Mouse (Mus musculus): ENCODE measurements around the gene Rims1. TPM values are rescaled to one million over a fixed set of nuclear protein-coding genes. Genes with fewer than 3 reads are reported as not detected.

The Rims1 gene
- 7.6 and 8.6 TPM in 2 replicates for polyA plus RNA-seq (2015; fragmentation: Nextera tagmentation; extraction: Ambion mirVana)

GRCm38 (mm10) chr1:22805726-22806625 lies at the start of gene Rims1:
Gene Rims1, minus strand, starts transcription at chr1:22805994.
- Histone ChIP-seq H3K4me2 (replicated peaks) (peak within 1 kb of the TSS; percentile 94), H3K9me3 (no peaks in the 10 kb centered on the region), H3K4me3 (replicated peaks) (peak within 1 kb of the TSS; percentile 68), H3K4me1 (replicated peaks) (peaks cover 5% of the 10 kb centered on the region; the same call in 1 of the 2 replicates), H3K36me3 (no peaks in the 10 kb centered on the region), H3K27ac (0 out of 2 replicates have a peak within 1 kb of the TSS, but pooled peaks have one; percentile 9), H3K27me3 (replicated peaks) (0 out of 2 replicates have a peak, but pooled peaks cover 4% of the 10 kb centered on the region), H3K9ac (peak within 1 kb of the TSS; percentile 61)
- ATAC-seq = peak; percentile 96
- under 1% methylated on average over 75 of the region's 76 CpGs for WGBS

GRCm38 (mm10) chr1:22806626-22807096 lies 867 bp upstream of the Rims1 start:
- no peak overlapping the region for H3K9ac ChIP-seq
- no peaks in the 10 kb centered on the region for H3K36me3 ChIP-seq
- peak overlapping the region; percentile 94 for H3K4me2 ChIP-seq (replicated peaks)
- H3K27ac ChIP-seq = no peak overlapping the region
- H3K9me3 ChIP-seq = no peaks in the 10 kb centered on the region
- 28% methylated on average over 8 of the region's 8 CpGs for WGBS
- peak overlapping the region; percentile 68 for H3K4me3 ChIP-seq (replicated peaks)
- ATAC-seq = no peak
- peaks cover 5% of the 10 kb centered on the region; the same call in 1 of the 2 replicates for H3K4me1 ChIP-seq (replicated peaks)
- H3K27me3 ChIP-seq (replicated peaks) = 0 out of 2 replicates have a peak, but pooled peaks cover 4% of the 10 kb centered on the region

GRCm38 (mm10) chr1:22805025-22805725 lies 619 bp downstream of the Rims1 start:
- peak overlapping the region; percentile 94 for H3K4me2 ChIP-seq (replicated peaks)
- WGBS = 8% methylated on average over 15 of the region's 15 CpGs
- H3K27me3 ChIP-seq (replicated peaks) = 0 out of 2 replicates have a peak, but pooled peaks cover 4% of the 10 kb centered on the region
- H3K27ac ChIP-seq = 0 out of 2 replicates have a peak overlapping the region, but pooled peaks have one; percentile 9
- peaks cover 5% of the 10 kb centered on the region; the same call in 1 of the 2 replicates for H3K4me1 ChIP-seq (replicated peaks)
- H3K9me3 ChIP-seq = no peaks in the 10 kb centered on the region
- H3K36me3 ChIP-seq = no peaks in the 10 kb centered on the region
- peak overlapping the region; percentile 61 for H3K9ac ChIP-seq
- ATAC-seq = peak; percentile 61
- peak overlapping the region; percentile 68 for H3K4me3 ChIP-seq (replicated peaks)

- no peak overlapping the region for H3K4me2 ChIP-seq (replicated peaks)
These were observed 1.5 kb downstream of the Rims1 start for GRCm38 (mm10) chr1:22804148-22804885.

GRCm38 (mm10) chr1:22803471-22803870 lies 2.3 kb downstream of the Rims1 start:
- WGBS = 75% methylated on average over 2 of the region's 2 CpGs
- ATAC-seq = no peak
- Histone ChIP-seq H3K27me3 (replicated peaks) (0 out of 2 replicates have a peak, but pooled peaks cover 4% of the 10 kb centered on the region), H3K27ac (no peak overlapping the region), H3K4me1 (replicated peaks) (peaks cover 5% of the 10 kb centered on the region; the same call in 1 of the 2 replicates), H3K9me3 (no peaks in the 10 kb centered on the region), H3K9ac (no peak overlapping the region), H3K4me2 (replicated peaks) (no peak overlapping the region), H3K36me3 (no peaks in the 10 kb centered on the region), H3K4me3 (replicated peaks) (no peak overlapping the region)

More at GRCm38 (mm10) chr1:22804148-22804885, 1.5 kb downstream of the Rims1 start:
- Histone ChIP-seq H3K9ac (no peak overlapping the region; the same call in 1 of the 2 replicates), H3K27ac (no peak overlapping the region), H3K4me1 (replicated peaks) (peaks cover 5% of the 10 kb centered on the region; the same call in 1 of the 2 replicates), H3K36me3 (no peaks in the 10 kb centered on the region), H3K9me3 (no peaks in the 10 kb centered on the region), H3K4me3 (replicated peaks) (no peak overlapping the region), H3K27me3 (replicated peaks) (0 out of 2 replicates have a peak, but pooled peaks cover 4% of the 10 kb centered on the region)
- no peak for ATAC-seq
- WGBS = 76% methylated on average over 4 of the region's 4 CpGs

GRCm38 (mm10) chr1:22800276-22800675 lies 5.5 kb downstream of the Rims1 start:
- H3K4me2 ChIP-seq (replicated peaks) = no peak overlapping the region
- H3K4me3 ChIP-seq (replicated peaks) = no peak overlapping the region
- H3K4me1 ChIP-seq (replicated peaks) = peaks cover 2% of the 10 kb centered on the region; the same call in 1 of the 2 replicates
- H3K36me3 ChIP-seq = no peaks in the 10 kb centered on the region
- H3K27ac ChIP-seq = no peak overlapping the region
- H3K9me3 ChIP-seq = no peaks in the 10 kb centered on the region
- 62% methylated on average over 5 of the region's 5 CpGs for WGBS
- no peak for ATAC-seq
- no peak overlapping the region for H3K9ac ChIP-seq
- H3K27me3 ChIP-seq (replicated peaks) = no peaks in the 10 kb centered on the region

- Histone ChIP-seq H3K27me3 (replicated peaks) (no peaks in the 10 kb centered on the region), H3K9ac (no peak overlapping the region), H3K4me3 (replicated peaks) (no peak overlapping the region), H3K27ac (no peak overlapping the region), H3K4me1 (replicated peaks) (no peaks in the 10 kb centered on the region), H3K4me2 (replicated peaks) (no peak overlapping the region), H3K9me3 (no peaks in the 10 kb centered on the region), H3K36me3 (no peaks in the 10 kb centered on the region)
- ATAC-seq = peak; percentile 78; the same call in 1 of the 2 replicates
- 63% methylated on average over 5 of the region's 5 CpGs for WGBS
These were observed 8.7 kb downstream of the Rims1 start for GRCm38 (mm10) chr1:22797091-22797490.

- no peak overlapping the region for H3K4me2 ChIP-seq (replicated peaks)
- no peaks in the 10 kb centered on the region for H3K36me3 ChIP-seq
- no peak overlapping the region for H3K27ac ChIP-seq
- WGBS = 49% methylated on average over 7 of the region's 7 CpGs
- H3K27me3 ChIP-seq (replicated peaks) = no peaks in the 10 kb centered on the region
- H3K4me3 ChIP-seq (replicated peaks) = no peak overlapping the region
- no peak for ATAC-seq
- no peaks in the 10 kb centered on the region for H3K9me3 ChIP-seq
- H3K9ac ChIP-seq = no peak overlapping the region
- no peaks in the 10 kb centered on the region for H3K4me1 ChIP-seq (replicated peaks)
These were observed 16.3 kb downstream of the Rims1 start for GRCm38 (mm10) chr1:22789391-22789909.

GRCm38 (mm10) chr1:22787616-22788015 lies 18.2 kb downstream of the Rims1 start:
- Histone ChIP-seq H3K36me3 (no peaks in the 10 kb centered on the region), H3K4me1 (replicated peaks) (no peaks in the 10 kb centered on the region), H3K27me3 (replicated peaks) (no peaks in the 10 kb centered on the region), H3K9me3 (no peaks in the 10 kb centered on the region), H3K4me2 (replicated peaks) (no peak overlapping the region), H3K4me3 (replicated peaks) (no peak overlapping the region), H3K27ac (no peak overlapping the region), H3K9ac (no peak overlapping the region)
- ATAC-seq = no peak
- WGBS = 95% methylated on average over 5 of the region's 5 CpGs

GRCm38 (mm10) chr1:22770530-22771254 lies 35.1 kb downstream of the Rims1 start:
- no peaks in the 10 kb centered on the region for H3K9me3 ChIP-seq
- WGBS = 75% methylated on average over 7 of the region's 7 CpGs
- H3K36me3 ChIP-seq = no peaks in the 10 kb centered on the region
- H3K27me3 ChIP-seq (replicated peaks) = no peaks in the 10 kb centered on the region
- ATAC-seq = no peak
- H3K4me2 ChIP-seq (replicated peaks) = no peak overlapping the region
- no peak overlapping the region for H3K9ac ChIP-seq
- H3K4me1 ChIP-seq (replicated peaks) = no peaks in the 10 kb centered on the region
- no peak overlapping the region for H3K4me3 ChIP-seq (replicated peaks)
- no peak overlapping the region for H3K27ac ChIP-seq

- no peak for ATAC-seq
- whole genome bisulfite sequencing = 78% methylated on average over 4 of the region's 4 CpGs
These were observed 42.4 kb downstream of the Rims1 start for GRCm38 (mm10) chr1:22763376-22763775.

More at GRCm38 (mm10) chr1:22763376-22763775, 42.4 kb downstream of the Rims1 start:
- no peak overlapping the region for H3K4me2 ChIP-seq (replicated peaks)
- no peak overlapping the region for H3K9ac ChIP-seq
- no peaks in the 10 kb centered on the region for H3K9me3 ChIP-seq
- no peaks in the 10 kb centered on the region for H3K36me3 ChIP-seq
- no peaks in the 10 kb centered on the region for H3K4me1 ChIP-seq (replicated peaks)
- no peak overlapping the region for H3K4me3 ChIP-seq (replicated peaks)
- no peak overlapping the region for H3K27ac ChIP-seq
- no peaks in the 10 kb centered on the region for H3K27me3 ChIP-seq (replicated peaks)
